Mouse (Mus musculus) cerebellum, adult 11-12 months (tissue): ENCODE results near the gene Rad9b.
"Not testable (repeated sequence)": the region's sequence is repeated elsewhere in the genome, so short reads cannot be mapped to it uniquely, and the experiment has no call there.

Experiments used
- DNase-seq: peaks from one replicate; pipeline ENCODE4 v3.0.0; 2022

The Rad9b gene

DNA sequence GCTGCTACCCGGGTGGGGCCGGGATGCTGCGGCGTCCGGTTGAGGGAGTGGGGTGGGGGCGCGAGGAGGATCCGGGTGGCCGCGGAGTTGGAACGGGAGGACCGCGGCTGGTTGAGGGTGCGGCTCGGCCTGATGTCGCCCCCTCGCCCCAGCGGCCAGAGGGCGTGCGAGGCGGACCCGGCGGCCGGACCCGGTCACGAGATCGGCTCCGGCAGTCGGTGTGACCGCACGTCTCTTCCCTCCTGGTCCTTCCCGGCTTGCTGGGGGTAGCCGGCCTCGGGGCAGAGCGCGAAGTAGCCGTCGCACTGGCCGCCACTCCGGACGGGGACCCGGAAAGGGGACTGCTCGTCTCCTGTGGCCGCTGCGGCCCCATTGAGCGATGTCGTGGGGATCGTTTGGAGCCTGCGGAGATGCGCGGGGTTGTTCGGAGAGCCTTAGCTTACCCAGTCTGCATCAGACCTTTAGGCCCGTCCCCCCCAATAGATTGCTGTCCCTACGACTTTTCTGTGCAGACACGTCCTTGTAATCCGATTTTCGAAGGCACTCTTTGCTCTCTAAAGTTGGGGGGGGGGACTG lies 547 bp upstream of the Rad9b start:
- no peak for DNase-seq

DNA sequence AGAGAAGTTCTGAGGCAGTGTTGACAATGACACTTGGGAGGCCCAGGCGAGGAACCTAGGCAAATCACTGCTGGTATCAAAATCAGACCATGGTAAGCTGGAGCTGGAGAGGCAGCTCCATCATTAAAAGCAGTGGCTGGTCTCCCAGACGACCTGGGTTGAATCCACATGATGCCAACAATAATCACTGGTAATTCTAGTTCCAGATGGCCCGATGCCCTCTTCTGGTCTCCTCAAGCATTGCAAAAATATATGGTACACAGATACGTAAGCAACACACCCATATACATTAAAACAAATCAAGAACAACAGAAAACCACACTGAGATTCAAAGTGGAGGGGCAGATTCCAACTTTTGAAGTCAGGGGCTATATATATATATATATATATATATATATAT lies 8.3 kb downstream of the Rad9b start:
- no peak for DNase-seq

DNA sequence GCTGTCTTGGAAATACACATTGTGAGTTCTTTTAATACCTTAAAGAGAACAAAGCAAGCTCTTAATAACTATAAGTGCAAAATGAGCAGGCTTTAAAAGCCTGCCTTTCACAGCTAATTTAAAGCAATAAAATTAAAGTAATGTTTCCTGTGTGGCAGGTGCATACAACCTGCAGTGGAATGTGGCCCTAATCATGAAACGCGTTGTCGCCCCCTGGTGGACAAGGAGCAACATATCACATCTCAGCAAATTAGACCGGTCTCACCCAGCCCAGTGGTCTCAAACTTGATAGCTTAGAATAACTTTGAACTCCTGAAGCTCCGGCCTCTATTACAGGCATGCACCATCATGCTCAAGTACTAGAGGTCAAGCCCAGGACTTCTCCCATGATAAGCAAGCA lies 9.8 kb downstream of the Rad9b start:
- peak; percentile 66 for DNase-seq

DNA sequence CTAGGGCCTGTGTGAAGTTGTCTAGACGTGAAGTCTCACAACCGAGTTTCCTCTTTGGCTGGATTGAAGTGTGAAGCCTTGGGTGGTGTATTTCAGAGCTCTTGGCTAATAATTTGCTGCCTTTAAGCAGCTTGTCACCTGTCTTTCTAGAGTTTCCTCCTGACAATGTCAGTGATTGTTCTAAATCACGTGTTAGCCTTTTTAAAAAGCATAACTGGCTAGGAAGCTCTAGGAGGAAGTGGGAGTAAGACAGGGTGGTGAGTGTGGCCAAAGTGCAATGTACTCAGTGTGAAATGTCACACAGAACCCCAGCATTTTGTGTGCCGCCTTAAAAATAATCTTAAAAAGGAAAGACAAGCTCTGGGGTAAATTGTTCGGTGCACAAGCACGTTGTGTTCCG lies 10.3 kb downstream of the Rad9b start:
- no peak for DNase-seq

DNA sequence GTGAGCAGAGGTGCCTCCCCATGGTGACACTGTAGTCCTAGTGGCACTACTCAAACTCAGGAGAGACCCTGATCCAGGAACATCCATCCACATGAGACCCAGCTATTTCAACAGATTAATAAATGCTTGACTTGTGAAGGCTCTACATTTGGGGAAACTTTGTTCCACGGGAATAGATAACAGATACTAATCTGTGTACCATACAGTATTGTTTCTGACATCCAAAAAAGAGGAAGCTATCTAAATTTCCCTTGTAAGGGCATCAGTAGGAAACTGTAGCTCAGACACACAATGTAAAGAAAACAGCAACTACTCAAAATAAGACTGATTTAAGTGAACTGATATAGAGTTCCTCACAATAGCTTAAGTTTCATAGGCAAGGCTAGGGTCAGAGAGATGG lies 11.2 kb downstream of the Rad9b start:
- no peak for DNase-seq

DNA sequence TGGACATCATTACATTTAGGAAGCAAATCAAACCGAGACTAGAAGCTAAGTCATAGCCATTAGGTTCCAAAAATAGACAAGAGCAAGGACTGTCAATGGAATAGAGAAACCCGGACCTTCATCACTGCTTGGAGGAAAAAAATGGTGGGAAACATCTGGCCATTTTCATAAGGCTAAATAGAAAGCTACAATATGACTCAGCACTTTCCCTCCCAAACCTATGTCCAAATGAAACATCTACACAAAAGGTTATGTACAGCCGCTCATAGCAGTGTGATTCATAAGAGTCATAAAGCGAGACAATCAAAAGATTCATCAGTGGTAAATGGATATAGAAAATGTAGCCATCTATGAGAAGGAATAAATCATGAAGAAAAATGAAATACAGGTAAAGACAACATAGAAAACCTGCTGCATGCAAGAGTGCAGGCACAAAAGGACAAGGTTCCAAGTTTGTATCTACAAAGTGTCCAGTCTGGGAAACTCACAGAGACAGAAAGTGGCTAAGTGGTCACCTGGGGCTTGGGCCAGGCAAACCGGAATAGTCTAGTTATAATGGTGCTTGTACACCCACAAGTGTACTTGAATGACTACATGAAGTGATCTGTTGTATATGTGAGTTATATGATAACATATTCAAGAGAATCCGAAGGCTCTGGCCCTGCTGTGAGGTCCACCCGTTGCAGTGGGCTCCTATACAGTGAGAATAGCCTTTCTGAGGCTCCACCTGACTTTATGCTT lies 17.3 kb downstream of the Rad9b start:
- no peak for DNase-seq

DNA sequence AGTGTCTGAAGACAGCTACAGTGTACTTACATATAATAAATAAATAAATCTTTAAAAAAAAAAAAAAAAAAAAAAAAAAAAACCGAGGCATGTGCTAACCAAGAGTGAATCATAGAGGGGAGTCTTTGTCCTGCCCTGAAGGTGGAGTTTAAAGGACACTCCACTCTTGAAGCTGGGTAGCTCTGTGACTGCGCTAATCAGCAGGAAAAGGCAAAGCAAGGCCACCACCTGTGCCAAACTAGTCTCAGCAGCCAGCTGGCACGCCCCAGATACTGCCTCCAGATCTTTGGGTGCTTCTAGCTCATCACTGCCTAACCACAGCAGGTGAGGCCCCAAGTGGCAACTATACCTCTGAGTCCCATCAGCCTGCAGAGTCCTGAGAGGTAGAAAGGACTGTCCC lies 19.4 kb downstream of the Rad9b start:
- no peak for DNase-seq

DNA sequence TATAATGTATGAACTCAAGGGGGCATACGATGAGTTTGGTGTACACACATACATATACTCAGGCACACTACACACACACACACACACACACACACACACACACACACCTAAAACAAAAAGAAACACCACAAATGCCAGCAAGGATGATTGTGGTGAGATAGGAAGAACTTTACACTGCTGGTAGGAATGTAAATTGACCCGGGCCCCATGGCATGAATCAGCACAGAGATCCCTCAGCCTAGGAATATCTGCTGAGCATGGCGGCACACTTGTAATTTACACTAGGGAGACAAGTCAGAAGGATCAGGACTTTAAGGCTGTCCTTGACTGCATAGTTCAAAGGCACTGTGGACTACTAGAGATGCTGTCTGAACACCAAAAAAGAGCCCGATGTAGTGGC lies 23.8 kb downstream of the Rad9b start:
- no peak for DNase-seq

DNA sequence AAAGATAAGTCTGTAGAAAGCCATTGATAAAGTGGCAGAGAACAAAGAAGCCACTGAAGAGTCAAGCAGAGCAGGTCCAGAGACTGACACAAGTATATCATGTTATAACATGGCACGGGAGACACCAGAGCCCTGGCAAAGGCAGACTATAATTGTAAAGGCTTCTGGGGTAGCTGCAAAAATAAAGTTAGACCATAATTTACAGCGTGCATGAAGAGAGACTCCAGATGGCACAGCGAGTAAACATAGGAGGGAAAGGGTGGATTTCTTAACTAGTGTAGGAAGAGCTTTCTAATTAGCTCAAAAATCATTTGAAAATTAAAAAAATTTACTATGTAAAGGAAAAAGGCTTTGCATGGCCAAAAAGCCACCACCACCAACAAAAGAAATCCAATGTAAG lies 26.8 kb downstream of the Rad9b start:
- DNase-seq = no peak

DNA sequence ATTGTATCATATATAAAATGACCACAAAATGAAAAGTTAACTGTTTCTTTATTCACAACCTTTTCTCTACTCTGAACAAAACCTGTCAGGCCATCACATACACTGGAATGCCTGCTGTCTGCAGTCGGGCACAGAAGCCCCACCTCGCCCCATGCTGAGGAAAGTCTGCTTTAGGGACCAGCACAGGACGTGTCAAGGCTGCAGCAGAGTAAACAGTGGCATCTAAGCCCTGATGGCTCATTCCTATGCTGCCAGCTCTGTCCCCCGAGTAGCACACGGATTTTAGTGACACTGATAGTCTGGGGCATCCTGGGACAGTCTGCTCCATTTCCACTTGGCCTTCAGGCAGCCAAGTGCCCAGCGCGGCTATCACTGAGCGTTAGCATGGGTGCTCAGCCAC lies 28.6 kb downstream of the Rad9b start:
- peak; percentile 63 for DNase-seq

DNA sequence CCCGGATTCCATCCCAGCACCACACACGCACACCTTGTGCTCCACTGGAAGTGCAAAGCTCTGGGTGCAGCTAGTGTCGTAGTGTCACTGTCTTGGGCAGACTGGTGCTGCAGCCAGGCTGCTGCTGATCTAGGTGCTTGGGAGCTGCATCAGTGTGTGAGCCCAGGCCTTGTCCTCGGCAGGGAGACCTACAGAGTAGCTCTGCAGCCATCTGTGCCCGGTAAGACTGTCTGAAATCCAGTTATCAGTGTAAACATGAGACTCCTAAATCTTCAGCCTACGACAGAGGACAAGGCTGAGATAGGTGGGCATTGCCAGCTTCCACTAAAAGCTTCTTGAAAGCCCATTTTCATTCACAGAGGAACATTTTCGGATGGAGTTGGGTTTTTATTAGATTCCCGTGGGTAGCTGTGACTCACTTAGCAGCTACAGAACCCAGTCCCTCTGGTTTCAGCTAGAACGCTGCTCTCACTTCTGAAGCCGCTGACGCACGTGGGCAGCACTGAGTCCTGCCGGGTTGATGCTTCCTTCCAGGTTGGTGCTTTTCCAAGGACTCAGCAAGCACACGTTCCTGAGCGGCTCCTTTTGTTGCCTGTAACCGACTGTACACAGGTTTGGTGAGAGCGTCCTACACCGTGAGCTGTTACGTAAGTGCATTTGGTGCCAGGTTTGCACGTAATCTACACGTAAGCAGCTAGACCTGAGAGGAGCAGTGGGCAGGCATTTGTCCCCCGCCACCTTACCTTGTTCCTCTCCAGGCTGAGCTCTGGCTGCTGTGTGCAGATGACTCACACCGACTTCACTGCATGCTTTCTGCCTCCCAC lies 29.2 kb downstream of the Rad9b start:
- DNase-seq = peak; percentile 95

DNA sequence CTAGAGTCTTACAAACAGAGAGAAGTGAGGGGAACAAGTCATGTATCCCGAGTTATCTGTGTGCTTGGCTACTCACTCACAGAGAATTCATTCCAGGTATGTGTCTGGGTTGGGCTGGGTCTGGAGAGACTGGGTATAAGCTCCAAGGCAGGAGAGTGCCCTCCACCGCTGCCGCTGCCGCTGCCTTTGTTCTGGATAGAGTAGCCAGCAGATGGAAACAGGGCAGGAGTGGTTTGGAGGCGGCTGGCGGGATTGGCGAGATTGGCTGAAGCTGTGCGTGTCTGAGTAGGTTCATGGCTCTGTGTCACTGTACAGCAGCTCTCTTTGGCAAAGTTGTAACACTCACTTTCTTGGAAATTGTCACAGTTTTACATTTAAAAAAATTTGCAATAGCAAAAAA lies 30.5 kb downstream of the Rad9b start:
- DNase-seq = no peak

DNA sequence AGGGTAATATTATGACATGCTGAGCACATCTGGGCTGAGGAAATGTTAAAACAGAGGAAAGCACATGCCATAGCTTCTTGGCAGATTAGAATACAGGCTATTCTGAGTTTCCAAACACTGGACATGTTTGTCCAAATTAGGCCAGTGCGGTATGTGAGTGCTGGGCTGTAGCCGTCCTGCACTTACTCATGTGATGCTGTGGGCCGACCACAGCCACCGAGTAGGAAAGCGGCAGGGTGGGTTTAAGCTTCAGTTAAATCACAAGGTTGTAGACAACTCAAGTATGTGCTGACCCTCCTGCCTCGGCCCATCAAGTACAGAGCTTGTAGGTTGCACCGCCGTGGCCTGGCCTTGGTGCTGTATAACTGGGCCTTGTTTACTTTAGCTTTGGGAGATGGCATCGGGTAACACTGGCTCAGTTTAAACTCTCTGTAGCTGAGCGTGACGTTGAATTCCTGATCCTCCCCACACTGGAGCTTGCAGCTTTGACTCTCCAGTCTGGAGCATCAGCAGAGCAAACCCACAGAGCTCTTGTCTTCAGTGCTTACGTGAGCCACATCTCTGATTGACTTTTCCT lies 33.7 kb downstream of the Rad9b start:
- no peak for DNase-seq

DNA sequence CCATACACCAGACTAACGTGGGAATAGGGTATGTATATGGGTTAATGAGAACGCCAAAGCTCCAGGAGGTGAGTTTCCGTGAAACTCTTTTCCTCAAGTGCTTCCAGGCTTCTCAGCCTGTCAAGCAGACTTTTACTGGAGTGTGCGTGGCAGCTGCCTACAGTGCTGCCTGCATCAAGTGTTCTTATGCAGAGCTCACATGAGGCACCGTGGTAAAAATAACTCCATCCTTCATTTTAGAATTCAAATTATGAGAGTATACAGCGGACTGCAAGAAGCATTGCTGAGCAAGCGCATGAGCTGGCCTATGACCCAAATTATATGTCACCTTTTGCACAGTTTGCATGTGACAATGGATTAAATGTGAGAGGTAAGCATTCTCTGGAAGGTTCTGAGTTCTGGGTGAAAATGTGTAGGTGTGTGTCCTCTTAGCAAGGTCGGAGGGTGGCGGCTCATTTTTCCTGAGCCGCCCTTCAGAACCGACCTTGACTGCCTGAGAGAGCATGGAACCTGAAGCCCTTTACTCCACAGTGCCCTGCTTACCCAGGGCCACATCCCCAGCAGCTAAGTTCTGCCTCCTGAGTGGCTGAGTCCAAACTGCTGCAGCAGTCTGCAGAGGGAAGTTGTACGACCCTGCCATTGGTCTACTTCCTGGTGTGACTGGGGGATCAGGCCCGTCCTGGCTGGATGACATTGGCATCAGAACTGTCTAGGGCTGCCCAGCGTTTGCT lies 34.4 kb downstream of the Rad9b start:
- no peak for DNase-seq

DNA sequence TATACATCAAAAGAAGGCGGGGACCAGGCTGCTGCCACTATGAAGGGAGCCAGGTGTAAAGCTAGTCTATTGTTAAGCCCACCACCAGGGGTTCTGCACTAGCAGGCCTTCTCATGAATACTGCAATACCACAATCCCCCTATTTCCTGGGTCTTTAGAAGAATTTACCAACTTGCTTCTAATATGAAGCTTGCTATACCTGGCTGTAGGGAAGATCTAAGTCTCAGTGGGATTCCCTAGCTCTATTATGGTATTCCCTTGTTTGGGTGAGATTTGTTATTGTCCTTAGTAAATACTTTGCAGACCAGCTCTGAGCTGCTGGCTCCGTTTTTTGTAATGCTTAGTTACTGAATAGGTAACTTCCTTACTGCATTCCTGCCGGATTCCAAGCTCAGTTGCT lies 35.1 kb downstream of the Rad9b start:
- DNase-seq = not testable (repeated sequence)

DNA sequence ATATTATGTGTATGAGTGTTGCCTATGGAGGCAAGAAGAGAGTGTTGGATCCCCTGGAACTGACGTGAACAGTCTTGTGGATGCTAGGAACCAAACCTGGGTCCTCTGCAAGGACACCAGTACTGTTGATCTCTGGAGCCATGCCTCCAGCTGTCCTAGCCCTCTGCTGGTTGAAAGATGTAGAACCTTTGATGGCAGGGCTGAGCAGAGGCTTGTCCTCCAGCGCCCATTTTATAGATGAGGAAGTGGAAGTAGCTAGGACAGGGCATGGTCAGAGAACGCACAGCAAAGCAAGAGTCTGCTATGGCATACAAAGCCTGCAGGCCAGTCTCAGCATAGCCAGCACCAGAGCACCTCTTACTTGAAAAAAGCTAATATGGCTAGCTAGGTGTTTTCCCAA lies 35.9 kb downstream of the Rad9b start:
- no peak for DNase-seq

DNA sequence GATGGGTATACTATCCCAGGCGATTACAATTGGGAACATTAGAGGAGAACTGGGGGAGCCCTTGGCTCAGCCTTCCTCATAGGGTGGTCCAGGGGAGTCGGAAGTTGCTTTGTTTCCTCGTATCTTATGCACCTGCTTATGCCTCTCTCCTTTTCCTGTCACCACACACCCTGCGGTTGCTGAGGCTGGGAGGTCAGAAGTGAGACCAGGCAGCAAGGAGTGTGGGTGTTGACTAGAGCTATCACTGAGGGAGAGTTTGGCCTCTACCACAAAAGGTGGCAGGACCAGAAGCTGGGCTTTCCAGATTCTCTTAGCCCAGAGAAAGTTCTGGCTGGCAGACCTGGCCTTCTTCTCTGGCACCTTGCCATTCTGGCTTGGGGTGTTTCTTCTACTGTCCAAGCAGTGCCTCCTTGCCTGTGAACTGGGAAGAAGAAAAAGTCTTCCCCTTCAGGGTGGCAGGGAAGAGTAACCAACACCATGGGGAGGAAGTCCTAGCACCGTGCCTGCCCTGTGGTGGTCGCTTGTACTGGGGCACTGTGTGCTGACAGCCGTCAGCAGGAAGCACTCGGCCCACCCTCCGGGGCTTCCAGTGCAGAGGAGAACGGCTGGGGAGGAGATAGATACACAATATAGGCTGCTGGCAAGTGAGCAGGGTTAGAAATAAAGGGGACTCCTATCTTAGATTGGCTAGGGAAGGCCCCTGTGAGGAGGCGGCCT lies 36.5 kb downstream of the Rad9b start:
- peak; percentile 67 for DNase-seq

DNA sequence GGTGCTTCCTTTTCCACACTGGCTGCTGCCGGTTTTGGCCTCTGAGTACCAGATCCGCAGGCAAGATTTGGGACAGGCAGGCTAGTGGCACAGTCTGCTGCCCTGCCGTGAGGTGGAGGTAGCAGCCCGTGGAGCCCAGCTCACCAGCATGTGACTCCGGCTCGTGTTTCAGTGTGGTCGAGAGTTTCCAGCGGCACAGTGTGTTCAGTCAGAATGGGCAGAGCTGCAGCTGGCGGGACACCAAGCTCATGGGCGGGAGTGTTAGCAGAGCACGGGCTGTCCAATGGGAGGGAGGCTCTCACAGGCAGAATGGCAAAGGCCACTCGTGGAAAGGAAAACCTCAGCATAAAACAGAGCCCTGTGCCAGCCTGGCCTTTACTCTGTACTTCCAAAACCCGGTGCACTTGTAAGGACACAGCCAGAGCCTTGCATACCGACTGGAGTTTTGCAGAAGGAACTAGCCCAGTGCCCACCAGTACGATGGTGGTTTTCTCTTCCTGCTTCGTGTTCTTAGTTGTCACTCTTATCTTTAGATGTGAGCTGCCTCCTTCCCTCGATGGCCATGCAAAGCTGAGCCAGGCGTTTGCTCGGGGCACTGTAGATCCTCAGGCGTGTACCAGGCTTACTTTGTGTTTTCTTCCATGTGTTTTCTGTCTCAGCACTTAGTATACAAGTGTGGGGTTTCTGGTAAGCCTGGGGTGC lies 38.9 kb downstream of the Rad9b start:
- DNase-seq = peak; percentile 97

DNA sequence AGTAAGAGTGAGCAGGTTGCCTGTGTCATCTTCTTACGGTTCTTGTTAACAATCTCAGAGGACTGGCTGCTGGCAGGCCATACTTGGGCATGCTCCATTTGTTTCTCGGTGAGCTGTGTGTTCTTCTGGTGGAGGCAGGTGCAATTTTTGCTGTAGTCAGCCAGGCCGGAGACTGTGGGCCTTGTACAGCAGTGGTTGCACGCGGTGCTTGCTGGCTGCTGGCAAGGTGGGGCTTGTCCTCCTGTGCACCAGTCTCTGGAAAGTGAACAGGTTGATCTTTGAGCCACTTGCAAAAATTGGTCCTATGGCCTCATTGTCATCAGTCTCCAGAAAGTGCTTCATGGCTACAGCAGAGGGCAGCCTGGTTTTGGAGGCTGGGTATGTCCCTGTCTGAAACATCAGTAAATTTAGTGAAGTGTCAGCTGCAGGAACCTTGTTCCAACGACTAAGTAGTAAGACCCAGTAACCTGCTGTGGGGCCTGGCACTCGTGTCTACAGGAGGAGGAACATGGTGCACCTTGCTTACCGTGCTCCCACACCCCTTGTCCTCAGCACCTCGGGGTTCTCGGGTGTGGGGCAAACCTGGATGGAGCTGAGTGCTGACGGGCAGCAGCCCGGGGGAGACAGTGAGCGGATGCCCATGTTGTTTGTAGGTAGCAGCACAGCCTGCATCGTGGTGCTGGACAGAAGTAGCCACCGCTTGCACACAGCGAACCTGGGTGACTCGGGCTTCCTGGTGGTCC lies 40.9 kb downstream of the Rad9b start:
- no peak for DNase-seq

DNA sequence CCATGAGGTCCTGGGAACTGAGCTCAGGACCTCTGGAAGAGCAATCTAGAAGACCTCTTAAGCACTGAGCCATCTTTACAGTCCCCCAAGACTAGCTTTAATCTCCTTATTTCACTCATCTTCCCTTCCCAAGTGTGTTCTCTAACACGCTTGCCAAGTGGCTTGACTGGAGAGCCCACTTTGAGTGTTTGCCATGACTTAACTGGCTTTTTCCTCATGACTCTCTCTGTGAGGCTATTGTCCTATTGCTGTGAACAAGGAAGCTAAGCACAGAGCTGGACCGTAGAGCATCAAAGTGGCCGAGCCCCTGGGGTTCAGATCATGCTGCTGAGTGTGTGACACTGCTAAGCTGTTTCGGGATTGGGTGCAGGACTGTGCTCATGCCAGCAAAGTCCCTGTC lies 41.7 kb downstream of the Rad9b start:
- DNase-seq = no peak

DNA sequence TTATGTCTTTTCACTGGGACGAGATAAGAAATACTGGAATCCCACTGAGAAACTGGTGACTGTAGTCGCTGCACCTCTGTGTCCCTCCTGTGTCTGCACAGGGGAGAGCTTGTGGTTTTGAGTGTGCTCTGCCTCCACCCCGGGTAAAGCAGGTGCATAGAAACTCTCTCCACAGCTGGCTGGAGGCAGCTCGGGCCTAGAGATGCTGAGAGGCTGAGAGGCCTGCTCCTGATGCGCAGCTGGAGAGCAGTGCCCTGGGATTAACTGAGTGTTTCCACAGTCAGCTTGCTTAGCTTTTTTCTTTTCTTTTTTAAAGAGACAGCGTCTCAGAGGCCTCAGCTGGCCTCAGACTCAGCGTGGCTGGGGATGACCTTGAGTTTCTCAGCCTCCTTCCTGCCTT lies 42.3 kb downstream of the Rad9b start:
- DNase-seq = no peak
